19 mouse cellular contexts compared by ENCODE assay signal in genomic region chr8:125786886-125787285, GRCm38 (mm10). TPM values are rescaled to one million over a fixed set of nuclear protein-coding genes. Genes with fewer than 3 reads are reported as not detected.
DNase-seq lines count a peak whose midpoint lies in the region; ATAC-seq and TF ChIP-seq lines count a peak whose summit lies in the region.
"Had no signal": no experiment of that assay in that cellular context is flagged by ENCODE, and none has a peak within 500 bp of the region (broad histone marks: within the 10 kb centered on the region; RNA-seq: fewer than 3 reads in every experiment).

No protein-coding gene starts in this region.

- H3K4me2 ChIP-seq in hindbrain, embryonic 12.5 days (replicated peaks) = no peak overlapping the region
- H3K4me2 ChIP-seq in hindbrain, embryonic 11.5 days (replicated peaks; ENCODE audit: low read depth, low read length) = no peak overlapping the region
- H3K4me2 ChIP-seq in liver, postnatal 0 days (ENCODE audit: low read depth, low read length) = no peak overlapping the region
- H3K4me2 ChIP-seq in liver, embryonic 13.5 days = no peak overlapping the region
- H3K4me2 ChIP-seq: limb, embryonic 13.5 days; lung, embryonic 14.5 days; neural tube, embryonic 15.5 days had no signal

- no peaks in the 10 kb centered on the region for H3K9me3 ChIP-seq in hindbrain, embryonic 12.5 days (replicated peaks)
- H3K9me3 ChIP-seq in hindbrain, embryonic 11.5 days (ENCODE audit: control insufficient read depth, low read length) = no peaks in the 10 kb centered on the region
- no peaks in the 10 kb centered on the region for H3K9me3 ChIP-seq in liver, postnatal 0 days (ENCODE audit: low read length)
- H3K9me3 ChIP-seq in liver, embryonic 13.5 days (replicated peaks) = no peaks in the 10 kb centered on the region
- H3K9me3 ChIP-seq: limb, embryonic 13.5 days; neural tube, embryonic 15.5 days had no signal

- H3K27ac ChIP-seq in hindbrain, embryonic 12.5 days = peak overlapping the region; percentile 9; the same call in 1 of the 2 replicates
- H3K27ac ChIP-seq in hindbrain, embryonic 11.5 days (ENCODE audit: low read depth, low read length) = no peak overlapping the region
- no peak overlapping the region for H3K27ac ChIP-seq in liver, postnatal 0 days (ENCODE audit: low read depth)
- no peak overlapping the region for H3K27ac ChIP-seq in liver, embryonic 13.5 days
- H3K27ac ChIP-seq: kidney, postnatal 0 days; limb, embryonic 13.5 days; neural tube, embryonic 15.5 days; stomach, postnatal 0 days had no signal

- TF ChIP-seq EP300 in liver, postnatal 0 days (IDR thresholded peaks at IDR 0.05; ENCODE audit: low read depth) = no peak

- no peak for ATAC-seq in hindbrain, embryonic 12.5 days (ENCODE audit: low FRiP score)
- ATAC-seq in hindbrain, embryonic 11.5 days (ENCODE audit: low FRiP score) = no peak
- no peak for ATAC-seq in liver, postnatal 0 days
- ATAC-seq in liver, embryonic 13.5 days (ENCODE audit: low read depth) = peak; percentile 69
- peak; percentile 84 for ATAC-seq in megakaryocyte-erythroid progenitor cell, adult 5-6 weeks (replicated peaks; ENCODE audit: low FRiP score, low TSS enrichment, poor library complexity, severe bottlenecking)

- H3K9ac ChIP-seq in hindbrain, embryonic 12.5 days = no peak overlapping the region
- no peak overlapping the region for H3K9ac ChIP-seq in hindbrain, embryonic 11.5 days (ENCODE audit: low read depth, low read length)
- no peak overlapping the region for H3K9ac ChIP-seq in liver, postnatal 0 days (replicated peaks)
- no peak overlapping the region for H3K9ac ChIP-seq in liver, embryonic 13.5 days
- H3K9ac ChIP-seq: limb, embryonic 13.5 days; lung, embryonic 14.5 days; neural tube, embryonic 15.5 days had no signal

- 81% methylated on average over 7 of the region's 7 CpGs for WGBS in hindbrain, embryonic 12.5 days
- WGBS in hindbrain, embryonic 11.5 days = 89% methylated on average over 7 of the region's 7 CpGs
- WGBS in liver, postnatal 0 days (ENCODE audit: insufficient replicate concordance) = 30% methylated on average over 7 of the region's 7 CpGs
- WGBS in liver, embryonic 13.5 days (ENCODE audit: insufficient replicate concordance) = 16% methylated on average over 7 of the region's 7 CpGs

- no peaks in the 10 kb centered on the region for H3K36me3 ChIP-seq in hindbrain, embryonic 12.5 days
- H3K36me3 ChIP-seq in hindbrain, embryonic 11.5 days (ENCODE audit: control insufficient read depth, insufficient read depth, low read length) = no peaks in the 10 kb centered on the region
- H3K36me3 ChIP-seq in liver, postnatal 0 days (replicated peaks; ENCODE audit: insufficient read depth, low read length) = no peaks in the 10 kb centered on the region
- H3K36me3 ChIP-seq in liver, embryonic 13.5 days = no peaks in the 10 kb centered on the region
- H3K36me3 ChIP-seq: limb, embryonic 13.5 days had no signal

- H3K27me3 ChIP-seq in hindbrain, embryonic 12.5 days = no peaks in the 10 kb centered on the region
- no peaks in the 10 kb centered on the region for H3K27me3 ChIP-seq in hindbrain, embryonic 11.5 days (ENCODE audit: control insufficient read depth, insufficient read depth, low read length)
- no peaks in the 10 kb centered on the region for H3K27me3 ChIP-seq in liver, postnatal 0 days (ENCODE audit: insufficient read depth, low read length)
- no peaks in the 10 kb centered on the region for H3K27me3 ChIP-seq in liver, embryonic 13.5 days
- H3K27me3 ChIP-seq: limb, embryonic 13.5 days; neural tube, embryonic 15.5 days had no signal

- peaks cover 4% of the 10 kb centered on the region; the same call in 1 of the 2 replicates for H3K4me1 ChIP-seq in hindbrain, embryonic 12.5 days
- H3K4me1 ChIP-seq in hindbrain, embryonic 11.5 days (replicated peaks; ENCODE audit: control insufficient read depth, insufficient read depth, low read length) = no peaks in the 10 kb centered on the region
- H3K4me1 ChIP-seq in liver, postnatal 0 days (ENCODE audit: insufficient read depth) = no peaks in the 10 kb centered on the region
- H3K4me1 ChIP-seq in liver, embryonic 13.5 days (replicated peaks) = peaks cover 18% of the 10 kb centered on the region
- H3K4me1 ChIP-seq: neural tube, embryonic 15.5 days had no signal

- no peak overlapping the region for H3K4me3 ChIP-seq in hindbrain, embryonic 12.5 days
- H3K4me3 ChIP-seq in hindbrain, embryonic 11.5 days (ENCODE audit: low read depth, low read length) = no peak overlapping the region
- H3K4me3 ChIP-seq in liver, postnatal 0 days (ENCODE audit: low read depth, low read length) = no peak overlapping the region
- H3K4me3 ChIP-seq in liver, embryonic 13.5 days (replicated peaks) = no peak overlapping the region
- H3K4me3 ChIP-seq: limb, embryonic 13.5 days; neural tube, embryonic 15.5 days had no signal

- TF ChIP-seq CTCF in liver, postnatal 0 days (IDR thresholded peaks at IDR 0.05; ENCODE audit: low read depth) = no peak

- no peak for DNase-seq in hindbrain, embryonic 11.5 days (ENCODE audit: low spot score)
- DNase-seq in liver = peak; percentile 16
- DNase-seq in liver, postnatal 0 days = no peak
- no peak for DNase-seq in liver, embryonic 13.5 days
- no peak for DNase-seq in cerebellum, adult 9-11 months
- DNase-seq: adrenal gland, adult 2 months; cerebellum, adult 18-20 months; cerebellum, postnatal 36 days; kidney, adult 2 months; lung, embryonic 14.5 days; lung, postnatal 36 days; thymus, adult 2 months; thymus, postnatal 4 days had no signal

RNA-seq across cellular contexts. Expression of gene Ntpcr, which starts 57.1 kb away (rescaled TPM):
- 19.8 and 24.1 TPM in 2 replicates for polyA plus RNA-seq in hindbrain, embryonic 12.5 days (2016; fragmentation: Nextera tagmentation; extraction: Ambion mirVana)
- polyA plus RNA-seq in hindbrain, embryonic 11.5 days (2014; fragmentation: Nextera tagmentation; extraction: Ambion mirVana) = 21.1 and 21.5 TPM in 2 replicates
- polyA plus RNA-seq in liver, postnatal 0 days (2015; fragmentation: Nextera tagmentation; extraction: Ambion mirVana) = 15.7 and 17.6 TPM in 2 replicates
- 16.8 and 17.7 TPM in 2 replicates for polyA plus RNA-seq in liver, embryonic 13.5 days (2015; fragmentation: Nextera tagmentation; extraction: Ambion mirVana)
- 28.5 and 30.9 TPM in 2 replicates for total RNA-seq in megakaryocyte-erythroid progenitor cell, adult 5-6 weeks (2014; fragmentation: Nextera tagmentation)
- total RNA-seq in megakaryocyte-erythroid progenitor cell, adult 5-6 weeks (2017) = 18.2 and 66.2 TPM in 2 replicates

Comparison
In these comparisons a context has a peak if more than half of its experiments do, and no peak if none do; other contexts are left out.
1. ATAC-seq: peak in liver, embryonic 13.5 days (single experiment) and megakaryocyte-erythroid progenitor cell, adult 5-6 weeks (single experiment); none in hindbrain, embryonic 12.5 days (single experiment), hindbrain, embryonic 11.5 days (single experiment) and liver, postnatal 0 days (single experiment).